Mouse (Mus musculus) liver, adult 2 months (tissue): ENCODE results near the gene Hist1h2bb. TPM values are rescaled to one million over a fixed set of nuclear protein-coding genes. Genes with fewer than 3 reads are reported as not detected.
"Not testable (repeated sequence)": the region's sequence is repeated elsewhere in the genome, so short reads cannot be mapped to it uniquely, and the experiment has no call there.

Source experiments
- DNase-seq: peaks from one replicate; pipeline ENCODE4 v3.0.0-alpha.2; 2011; ENCODE audit warnings: low read depth, low spot score; ENCODE audit errors: extremely low read depth
- H3K27ac ChIP-seq: fragments of 200-500 bp; replicated peaks from 2 replicates; pipeline ENCODE4 v1.5.1; 2012; ENCODE audit warnings: low read depth, mild to moderate bottlenecking, control low read depth, inconsistent platforms, low read length; ENCODE audit not compliant: insufficient read depth
- H3K27me3 ChIP-seq: fragments of 200-500 bp; 2 replicates; pipeline ENCODE4 v1.6.1; 2012; ENCODE audit warnings: mild to moderate bottlenecking, moderate library complexity, low read length, inconsistent platforms; ENCODE audit not compliant: control insufficient read depth, insufficient read depth
- H3K36me3 ChIP-seq: fragments of 200-500 bp; 2 replicates; pipeline ENCODE4 v1.6.1; 2012; ENCODE audit warnings: low read length, inconsistent platforms; ENCODE audit not compliant: control insufficient read depth, insufficient read depth
- H3K4me1 ChIP-seq: fragments of 200-500 bp; 2 replicates; pipeline ENCODE4 v1.6.1; 2011; ENCODE audit warnings: low read length; ENCODE audit not compliant: control insufficient read depth, insufficient read depth
- H3K4me3 ChIP-seq: fragments of 200-500 bp; 2 replicates; pipeline ENCODE4 v1.5.1; 2011; ENCODE audit warnings: low read depth, mild to moderate bottlenecking, control low read depth, low read length, moderate library complexity; ENCODE audit not compliant: insufficient read depth
- H3K79me2 ChIP-seq: fragments of 200-500 bp; 2 replicates; pipeline ENCODE4 v1.6.1; 2012; ENCODE audit warnings: inconsistent platforms, mild to moderate bottlenecking, low read length, moderate library complexity; ENCODE audit not compliant: control insufficient read depth, insufficient read depth
- H3K9ac ChIP-seq: fragments of 200-500 bp; 2 replicates; pipeline ENCODE4 v1.6.1; 2012; ENCODE audit warnings: low read depth, mild to moderate bottlenecking, control low read depth, inconsistent platforms, low read length
- CTCF ChIP-seq: fragments of 200-500 bp; IDR thresholded peaks from 2 replicates; pipeline ENCODE4 v1.5.1; 2011; ENCODE audit warnings: low read depth, low read length, control low read depth
- POLR2A ChIP-seq: fragments of 200-500 bp; IDR thresholded peaks from 2 replicates; pipeline ENCODE4 v1.6.1; 2011; ENCODE audit warnings: low read length, control low read depth; ENCODE audit not compliant: insufficient read depth; ENCODE audit errors: extremely low read depth
- whole genome bisulfite sequencing: fragments of 180-500 bp; shearing (Covaris S2); methylation state at CpG from one replicate; pipeline ENCODE4 v1.1.7; 2018; 5-methylcytosine and 5-hydroxymethylcytosine counted together
- polyA plus RNA-seq: library from polyadenylated mRNA; depleted of rRNA; stranded (reverse); fragments of >200 nt; gene quantifications from 2 replicates; pipeline ENCODE4 v1.2.3, GENCODE M21; 2012
- total RNA-seq: library from RNA; depleted of rRNA; stranded (reverse); fragments of >200 nt; gene quantifications from 2 replicates; pipeline ENCODE4 v1.2.3, GENCODE M21; 2014

Hist1h2bb gene
- total and polyA plus RNA-seq, 2 experiments = 0.55 to 41.9 TPM

- peaks cover 4% of the 10 kb centered on the region for H3K4me1 ChIP-seq
- no peaks in the 10 kb centered on the region for H3K27me3 ChIP-seq
- H3K79me2 ChIP-seq = no peaks in the 10 kb centered on the region
- no peak overlapping the region for H3K4me3 ChIP-seq
- TF ChIP-seq POLR2A = no peak
- peak; percentile 66 for TF ChIP-seq CTCF
- 27% methylated on average over 8 of the region's 8 CpGs for WGBS
- DNase-seq = peak; percentile 83
- no peak overlapping the region for H3K27ac ChIP-seq
- no peak overlapping the region for H3K9ac ChIP-seq
- peaks cover 16% of the 10 kb centered on the region; the same call in 1 of the 2 replicates for H3K36me3 ChIP-seq
Observed at GRCm38 (mm10) chr13:23700786-23701520, 45.6 kb upstream of the Hist1h2bb start.

GRCm38 (mm10) chr13:23702220-23702619, 44.3 kb upstream of the Hist1h2bb start:
- no peaks in the 10 kb centered on the region for H3K79me2 ChIP-seq
- 74% methylated on average over 4 of the region's 4 CpGs for WGBS
- H3K9ac ChIP-seq = no peak overlapping the region
- DNase-seq = no peak
- no peak overlapping the region for H3K4me3 ChIP-seq
- peaks cover 16% of the 10 kb centered on the region; the same call in 1 of the 2 replicates for H3K36me3 ChIP-seq
- H3K4me1 ChIP-seq = no peaks in the 10 kb centered on the region; the same call in 1 of the 2 replicates
- no peak for TF ChIP-seq POLR2A
- no peaks in the 10 kb centered on the region for H3K27me3 ChIP-seq
- H3K27ac ChIP-seq = no peak overlapping the region

- 72% methylated on average over 2 of the region's 2 CpGs for WGBS
- not testable (repeated sequence) for H3K27me3 ChIP-seq, H3K4me3 ChIP-seq, H3K79me2 ChIP-seq, H3K4me1 ChIP-seq, DNase-seq, H3K27ac ChIP-seq, H3K9ac ChIP-seq
- H3K36me3 ChIP-seq = peaks cover 16% of the 10 kb centered on the region; the same call in 1 of the 2 replicates
Observed at GRCm38 (mm10) chr13:23702801-23703200, 43.7 kb upstream of the Hist1h2bb start.

GRCm38 (mm10) chr13:23705751-23706356, 40.7 kb upstream of the Hist1h2bb start:
- no peak overlapping the region for H3K9ac ChIP-seq
- no peak overlapping the region for H3K27ac ChIP-seq
- no peak for TF ChIP-seq POLR2A
- no peak for TF ChIP-seq CTCF
- DNase-seq = no peak
- peaks cover 16% of the 10 kb centered on the region; the same call in 1 of the 2 replicates for H3K36me3 ChIP-seq
- no peaks in the 10 kb centered on the region for H3K79me2 ChIP-seq
- H3K4me1 ChIP-seq = peaks cover 12% of the 10 kb centered on the region
- no peaks in the 10 kb centered on the region for H3K27me3 ChIP-seq
- no peak overlapping the region for H3K4me3 ChIP-seq
- WGBS = 96% methylated on average over 7 of the region's 7 CpGs

GRCm38 (mm10) chr13:23706771-23707170, 39.8 kb upstream of the Hist1h2bb start:
- Histone ChIP-seq H3K27ac (no peak overlapping the region), H3K27me3 (no peaks in the 10 kb centered on the region), H3K4me3 (no peak overlapping the region), H3K79me2 (no peaks in the 10 kb centered on the region), H3K4me1 (peaks cover 17% of the 10 kb centered on the region), H3K9ac (no peak overlapping the region), H3K36me3 (peaks cover 16% of the 10 kb centered on the region; the same call in 1 of the 2 replicates)
- TF ChIP-seq POLR2A = no peak
- no peak for TF ChIP-seq CTCF
- WGBS = 95% methylated on average over 12 of the region's 12 CpGs
- DNase-seq = no peak

GRCm38 (mm10) chr13:23708041-23708440, 38.5 kb upstream of the Hist1h2bb start:
- no peaks in the 10 kb centered on the region for H3K27me3 ChIP-seq
- H3K79me2 ChIP-seq = no peaks in the 10 kb centered on the region
- H3K27ac ChIP-seq = no peak overlapping the region
- peaks cover 16% of the 10 kb centered on the region; the same call in 1 of the 2 replicates for H3K36me3 ChIP-seq
- H3K4me1 ChIP-seq = peaks cover 17% of the 10 kb centered on the region
- 86% methylated on average over 4 of the region's 4 CpGs for WGBS
- TF ChIP-seq POLR2A (no peak), CTCF (no peak)
- DNase-seq = no peak
- peak overlapping the region; percentile 12; the same call in 1 of the 2 replicates for H3K9ac ChIP-seq
- H3K4me3 ChIP-seq = no peak overlapping the region
